Mouse (Mus musculus) heart, postnatal 0 days (tissue): ENCODE data around the gene Scrt2.

Experiments
- CTCF ChIP-seq: IDR thresholded peaks from 2 replicates; pipeline ENCODE4 v1.5.1; 2016; ENCODE audit warnings: antibody characterized with exemption, control low read depth, low read depth
- EP300 ChIP-seq: IDR thresholded peaks from 2 replicates; pipeline ENCODE4 v1.6.1; 2016; ENCODE audit warnings: antibody characterized with exemption, low read depth

GRCm38 (mm10) chr2:152075294-152075889 lies 5.9 kb upstream of the Scrt2 start:
- no peak for TF ChIP-seq EP300
- no peak for TF ChIP-seq CTCF
